Mouse (Mus musculus): ENCODE results near the gene Arfgap3. TPM values are rescaled to one million over a fixed set of nuclear protein-coding genes. Genes with fewer than 3 reads are reported as not detected.

Gene Arfgap3
- polyA plus RNA-seq (2011; ENCODE audit: insufficient read depth, insufficient read length, low replicate concordance, missing spikeins), result 7.5 and 12.1 TPM in 2 replicates

- Histone ChIP-seq H3K4me3 (replicated peaks; ENCODE audit: control insufficient read depth, low read depth, low read length) (peak within 1 kb of the TSS; percentile 93), H3K4me1 (ENCODE audit: control insufficient read depth, insufficient read depth, low read length) (no peaks in the 10 kb centered on the region; the same call in 1 of the 2 replicates), H3K27ac (ENCODE audit: control insufficient read depth, insufficient read depth, low read depth, low read length, poor library complexity) (peak within 1 kb of the TSS; percentile 52; the same call in 1 of the 2 replicates)
- WGBS, result under 1% methylated on average over 60 of the region's 60 CpGs
- TF ChIP-seq CTCF (IDR thresholded peaks at IDR 0.05; ENCODE audit: control insufficient read depth, insufficient read depth, low read length) (no peak), POLR2A (IDR thresholded peaks at IDR 0.05; ENCODE audit: borderline replicate concordance, control insufficient read depth, low read depth, low read length) (peak; percentile 50; the same call in 1 of the 2 replicates)
Measured at GRCm38 (mm10) chr15:83349954-83350711, at the start of gene Arfgap3. Arfgap3 (minus strand) TSS chr15:83350247.

- no peak overlapping the region for H3K4me3 ChIP-seq (replicated peaks; ENCODE audit: control insufficient read depth, low read depth, low read length)
- H3K4me1 ChIP-seq (ENCODE audit: control insufficient read depth, insufficient read depth, low read length), result no peaks in the 10 kb centered on the region; the same call in 1 of the 2 replicates
- no peak overlapping the region for H3K27ac ChIP-seq (ENCODE audit: control insufficient read depth, insufficient read depth, low read depth, low read length, poor library complexity)
- TF ChIP-seq POLR2A (IDR thresholded peaks at IDR 0.05; ENCODE audit: borderline replicate concordance, control insufficient read depth, low read depth, low read length) (no peak), CTCF (IDR thresholded peaks at IDR 0.05; ENCODE audit: control insufficient read depth, insufficient read depth, low read length) (no peak)
- 83% methylated on average over 2 of the region's 2 CpGs for WGBS
Measured at GRCm38 (mm10) chr15:83392722-83393121, 42.7 kb upstream of the Arfgap3 start.

- TF ChIP-seq CTCF (IDR thresholded peaks at IDR 0.05; ENCODE audit: control insufficient read depth, insufficient read depth, low read length), result no peak
- TF ChIP-seq POLR2A (IDR thresholded peaks at IDR 0.05; ENCODE audit: borderline replicate concordance, control insufficient read depth, low read depth, low read length), result no peak
- Histone ChIP-seq H3K4me1 (ENCODE audit: control insufficient read depth, insufficient read depth, low read length) (no peaks in the 10 kb centered on the region), H3K27ac (ENCODE audit: control insufficient read depth, insufficient read depth, low read depth, low read length, poor library complexity) (no peak overlapping the region), H3K4me3 (replicated peaks; ENCODE audit: control insufficient read depth, low read depth, low read length) (no peak overlapping the region)
- WGBS, result 92% methylated on average over 2 of the region's 2 CpGs
Measured at GRCm38 (mm10) chr15:83387911-83388310, 37.9 kb upstream of the Arfgap3 start.

GRCm38 (mm10) chr15:83383633-83384032 lies 33.6 kb upstream of the Arfgap3 start:
- Histone ChIP-seq H3K4me1 (ENCODE audit: control insufficient read depth, insufficient read depth, low read length) (no peaks in the 10 kb centered on the region), H3K27ac (ENCODE audit: control insufficient read depth, insufficient read depth, low read depth, low read length, poor library complexity) (no peak overlapping the region), H3K4me3 (replicated peaks; ENCODE audit: control insufficient read depth, low read depth, low read length) (no peak overlapping the region)
- peak; percentile 41; the same call in 1 of the 2 replicates for TF ChIP-seq CTCF (IDR thresholded peaks at IDR 0.05; ENCODE audit: control insufficient read depth, insufficient read depth, low read length)
- TF ChIP-seq POLR2A (IDR thresholded peaks at IDR 0.05; ENCODE audit: borderline replicate concordance, control insufficient read depth, low read depth, low read length), result no peak
- 86% methylated on average over 2 of the region's 2 CpGs for WGBS

GRCm38 (mm10) chr15:83383136-83383535 lies 33.1 kb upstream of the Arfgap3 start:
- 92% methylated on average over 5 of the region's 5 CpGs for WGBS
- Histone ChIP-seq H3K27ac (ENCODE audit: control insufficient read depth, insufficient read depth, low read depth, low read length, poor library complexity) (no peak overlapping the region), H3K4me1 (ENCODE audit: control insufficient read depth, insufficient read depth, low read length) (no peaks in the 10 kb centered on the region), H3K4me3 (replicated peaks; ENCODE audit: control insufficient read depth, low read depth, low read length) (no peak overlapping the region)
- no peak for TF ChIP-seq CTCF (IDR thresholded peaks at IDR 0.05; ENCODE audit: control insufficient read depth, insufficient read depth, low read length)
- no peak for TF ChIP-seq POLR2A (IDR thresholded peaks at IDR 0.05; ENCODE audit: borderline replicate concordance, control insufficient read depth, low read depth, low read length)

GRCm38 (mm10) chr15:83382467-83382866 lies 32.4 kb upstream of the Arfgap3 start:
- 97% methylated on average over 4 of the region's 4 CpGs for WGBS

GRCm38 (mm10) chr15:83377153-83377552 lies 27.1 kb upstream of the Arfgap3 start:
- Histone ChIP-seq H3K4me1 (ENCODE audit: control insufficient read depth, insufficient read depth, low read length) (no peaks in the 10 kb centered on the region; the same call in 1 of the 2 replicates), H3K27ac (ENCODE audit: control insufficient read depth, insufficient read depth, low read depth, low read length, poor library complexity) (peak overlapping the region; percentile 62), H3K4me3 (replicated peaks; ENCODE audit: control insufficient read depth, low read depth, low read length) (no peak overlapping the region)
- no peak for TF ChIP-seq POLR2A (IDR thresholded peaks at IDR 0.05; ENCODE audit: borderline replicate concordance, control insufficient read depth, low read depth, low read length)
- TF ChIP-seq CTCF (IDR thresholded peaks at IDR 0.05; ENCODE audit: control insufficient read depth, insufficient read depth, low read length), result no peak
- 50% methylated on average over 4 of the region's 4 CpGs for WGBS

More at GRCm38 (mm10) chr15:83382467-83382866, 32.4 kb upstream of the Arfgap3 start:
- H3K4me3 ChIP-seq (replicated peaks; ENCODE audit: control insufficient read depth, low read depth, low read length), result no peak overlapping the region
- H3K27ac ChIP-seq (ENCODE audit: control insufficient read depth, insufficient read depth, low read depth, low read length, poor library complexity), result no peak overlapping the region
- TF ChIP-seq POLR2A (IDR thresholded peaks at IDR 0.05; ENCODE audit: borderline replicate concordance, control insufficient read depth, low read depth, low read length) (no peak), CTCF (IDR thresholded peaks at IDR 0.05; ENCODE audit: control insufficient read depth, insufficient read depth, low read length) (no peak)
- H3K4me1 ChIP-seq (ENCODE audit: control insufficient read depth, insufficient read depth, low read length), result no peaks in the 10 kb centered on the region; the same call in 1 of the 2 replicates

GRCm38 (mm10) chr15:83375136-83375535 lies 25.1 kb upstream of the Arfgap3 start:
- WGBS, result 51% methylated on average over 4 of the region's 4 CpGs
- peak; percentile 66 for TF ChIP-seq CTCF (IDR thresholded peaks at IDR 0.05; ENCODE audit: control insufficient read depth, insufficient read depth, low read length)
- 0 out of 2 replicates have a peak, but pooled peaks have one; percentile 46 for TF ChIP-seq POLR2A (IDR thresholded peaks at IDR 0.05; ENCODE audit: borderline replicate concordance, control insufficient read depth, low read depth, low read length)
- Histone ChIP-seq H3K27ac (ENCODE audit: control insufficient read depth, insufficient read depth, low read depth, low read length, poor library complexity) (peak overlapping the region; percentile 92), H3K4me1 (ENCODE audit: control insufficient read depth, insufficient read depth, low read length) (no peaks in the 10 kb centered on the region; the same call in 1 of the 2 replicates), H3K4me3 (replicated peaks; ENCODE audit: control insufficient read depth, low read depth, low read length) (peak overlapping the region; percentile 57)

Data from bone marrow, adult 2 months (tissue).